Mouse (Mus musculus): ENCODE data around the gene Txnip.

Txnip gene

DNA sequence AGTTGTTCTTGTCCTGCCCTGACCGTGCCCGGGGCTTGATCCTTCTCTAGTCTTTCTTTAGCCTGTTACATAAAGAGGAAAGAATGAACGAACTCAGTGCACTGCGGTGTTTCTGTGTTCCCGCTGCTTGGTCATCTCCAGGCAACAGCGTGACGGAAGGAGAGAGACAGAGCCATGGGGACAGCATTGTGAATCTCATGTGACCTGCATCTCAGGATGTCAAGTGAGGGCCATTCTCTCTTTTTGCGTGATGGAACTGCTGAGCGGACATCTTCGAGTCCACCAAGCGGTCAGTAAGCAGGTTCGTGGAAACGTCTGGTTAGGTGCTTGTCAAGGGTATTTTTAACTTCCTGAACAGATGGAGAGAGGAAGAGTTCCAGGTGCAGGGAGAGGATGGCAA is 11.7 kb downstream of the Txnip start:
- DNase-seq (ENCODE audit: low spot score) = no peak

DNA sequence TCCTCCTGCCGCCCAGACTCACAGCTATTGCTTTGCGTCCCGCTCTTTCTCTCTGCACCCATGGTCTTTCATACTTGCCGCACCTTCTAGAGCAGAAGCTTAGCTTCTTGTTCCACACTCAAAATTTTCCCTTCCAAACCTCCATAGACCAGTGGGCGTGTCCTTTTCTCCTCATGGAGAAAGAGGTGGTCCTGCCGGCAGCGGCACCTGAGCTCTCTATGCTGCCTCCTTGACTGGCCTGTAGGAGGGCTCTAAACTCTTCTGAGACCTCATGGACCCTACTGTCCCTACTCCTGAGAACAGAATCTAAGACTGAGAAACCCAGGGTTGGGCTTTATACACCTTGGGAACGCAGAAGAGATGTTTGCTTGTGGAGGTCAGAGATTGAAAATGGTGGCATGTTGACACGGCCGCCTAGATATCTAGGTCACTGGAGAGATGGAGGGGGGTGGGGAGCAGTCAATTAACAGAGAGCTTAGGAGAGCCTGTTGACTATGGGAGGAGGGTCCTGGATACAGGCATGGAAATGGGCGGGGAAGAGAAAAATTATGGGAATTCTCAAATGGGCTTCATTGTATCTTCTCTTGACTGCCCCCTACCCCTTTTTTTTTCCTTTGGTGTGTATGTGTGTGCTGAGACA is 12.3 kb downstream of the Txnip start:
- no peak for DNase-seq (ENCODE audit: low spot score)

DNA sequence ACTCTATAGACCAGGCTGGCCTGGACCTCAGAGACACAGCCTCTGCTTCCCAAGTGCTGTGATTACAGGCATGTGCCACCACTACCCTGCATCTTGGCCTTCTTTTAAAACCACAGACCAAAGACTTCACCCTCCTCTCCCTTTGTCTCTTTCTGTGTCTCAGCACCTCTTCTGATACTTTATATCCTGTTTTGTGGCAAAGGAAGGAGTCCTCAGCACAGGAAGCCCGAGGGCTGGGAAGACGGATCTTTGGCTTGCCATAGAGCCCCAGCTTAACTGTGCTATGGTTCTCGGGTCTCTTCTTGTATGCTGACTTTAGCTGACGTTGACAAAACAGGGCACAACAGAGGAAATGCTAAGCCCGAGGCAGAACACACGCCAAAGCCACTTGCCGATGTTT is 12.9 kb downstream of the Txnip start:
- DNase-seq (ENCODE audit: low spot score) = no peak

DNA sequence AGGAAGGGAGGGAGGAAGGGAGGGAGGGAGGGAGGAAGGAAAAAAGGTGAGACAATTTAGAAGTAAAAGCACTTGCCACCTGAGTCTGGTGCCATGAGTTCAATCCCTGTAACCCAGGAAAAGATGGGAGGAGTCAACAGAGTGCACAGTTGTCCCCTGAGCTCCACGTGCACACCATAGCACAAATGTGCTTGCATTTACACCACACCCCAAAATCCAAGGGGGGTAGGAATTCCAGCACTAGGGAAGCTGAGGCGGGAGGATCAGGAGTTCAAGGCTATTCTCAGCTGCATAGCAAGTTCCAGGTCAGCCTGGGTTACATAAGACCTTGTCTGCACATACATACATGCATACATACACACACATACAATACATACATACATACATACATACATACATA is 13.6 kb downstream of the Txnip start:
- no peak for DNase-seq (ENCODE audit: low spot score)

DNA sequence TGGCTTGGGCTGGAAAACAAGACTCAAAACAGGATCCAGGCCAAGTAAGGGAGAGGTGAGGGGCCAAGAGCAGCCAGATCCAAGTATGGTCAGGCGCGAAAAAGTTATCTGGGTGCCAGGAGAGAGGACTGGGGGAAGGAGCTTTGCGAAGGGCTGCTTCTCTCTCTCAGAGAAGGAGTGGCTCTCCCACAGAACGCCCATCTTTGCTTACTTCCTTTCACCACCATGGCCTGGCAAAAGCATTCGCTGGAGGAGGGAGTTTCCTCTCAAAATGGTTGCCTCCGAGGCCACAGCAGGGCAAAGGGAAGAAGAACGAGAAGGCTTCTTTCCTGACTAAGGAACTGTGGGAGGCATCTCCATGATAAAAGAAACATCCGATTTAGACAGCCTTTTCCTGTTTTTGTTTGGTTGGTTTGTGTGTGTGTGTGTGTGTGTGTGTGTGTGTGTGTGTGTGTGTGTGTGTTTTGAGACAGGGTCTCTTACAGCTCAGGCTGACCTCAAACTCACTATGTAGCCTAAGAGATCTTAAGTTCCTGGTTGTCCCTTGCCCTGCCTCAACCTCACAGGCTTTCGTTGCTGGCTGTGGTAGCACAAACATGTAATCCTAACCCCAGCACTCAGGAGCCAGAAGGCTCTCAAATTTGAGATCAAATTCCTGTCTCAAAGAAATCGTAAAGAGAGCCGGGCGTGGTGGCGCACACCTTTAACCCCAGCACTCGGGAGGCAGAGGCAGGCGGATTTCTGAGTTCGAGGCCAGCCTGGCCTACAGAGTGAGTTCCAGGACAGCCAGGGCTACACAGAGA is 14.3 kb downstream of the Txnip start:
- DNase-seq (ENCODE audit: low spot score) = no peak

DNA sequence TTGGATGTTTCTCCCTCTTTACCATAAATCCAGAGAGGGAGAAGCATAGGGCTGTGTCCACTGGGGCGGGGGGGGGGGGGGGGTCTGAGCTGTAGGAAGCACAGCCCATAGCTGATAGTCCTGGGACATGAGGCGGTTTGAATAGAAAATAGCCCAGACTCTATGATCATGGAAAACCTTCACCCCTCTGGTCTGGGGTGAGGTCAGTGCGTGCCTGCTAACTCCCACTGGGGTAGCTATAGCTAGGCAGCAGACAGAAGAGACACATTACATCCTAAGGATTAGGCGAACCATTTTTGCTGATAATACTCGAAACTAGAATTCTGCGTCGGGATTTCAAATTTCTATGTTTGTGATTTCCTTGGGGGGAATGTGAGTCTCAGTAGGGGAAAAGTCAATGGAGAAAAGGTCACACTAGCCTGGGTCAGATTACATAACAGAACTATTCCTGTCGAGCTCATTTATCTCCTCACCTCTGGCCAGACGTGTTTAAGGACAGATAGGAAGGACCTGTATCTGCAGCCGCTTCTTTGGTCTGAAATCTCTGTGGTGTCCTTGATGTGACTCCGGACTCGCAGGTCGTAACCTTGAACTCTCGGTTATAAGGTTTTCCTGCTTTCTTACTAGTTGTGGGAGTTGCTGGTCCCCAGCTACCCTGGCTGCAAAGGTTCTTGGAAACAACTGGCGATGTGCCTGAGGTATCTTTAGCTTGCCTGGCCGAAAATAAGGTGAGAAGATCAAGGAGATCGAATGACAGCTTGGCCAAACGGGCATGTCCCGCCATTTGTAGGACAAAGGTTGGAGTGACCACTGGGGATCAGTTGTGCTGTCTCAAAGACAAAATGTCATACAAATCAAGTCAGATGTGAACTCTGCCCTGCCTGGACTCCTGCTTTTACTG is 16.1 kb downstream of the Txnip start:
- no peak for DNase-seq (ENCODE audit: low spot score)

DNA sequence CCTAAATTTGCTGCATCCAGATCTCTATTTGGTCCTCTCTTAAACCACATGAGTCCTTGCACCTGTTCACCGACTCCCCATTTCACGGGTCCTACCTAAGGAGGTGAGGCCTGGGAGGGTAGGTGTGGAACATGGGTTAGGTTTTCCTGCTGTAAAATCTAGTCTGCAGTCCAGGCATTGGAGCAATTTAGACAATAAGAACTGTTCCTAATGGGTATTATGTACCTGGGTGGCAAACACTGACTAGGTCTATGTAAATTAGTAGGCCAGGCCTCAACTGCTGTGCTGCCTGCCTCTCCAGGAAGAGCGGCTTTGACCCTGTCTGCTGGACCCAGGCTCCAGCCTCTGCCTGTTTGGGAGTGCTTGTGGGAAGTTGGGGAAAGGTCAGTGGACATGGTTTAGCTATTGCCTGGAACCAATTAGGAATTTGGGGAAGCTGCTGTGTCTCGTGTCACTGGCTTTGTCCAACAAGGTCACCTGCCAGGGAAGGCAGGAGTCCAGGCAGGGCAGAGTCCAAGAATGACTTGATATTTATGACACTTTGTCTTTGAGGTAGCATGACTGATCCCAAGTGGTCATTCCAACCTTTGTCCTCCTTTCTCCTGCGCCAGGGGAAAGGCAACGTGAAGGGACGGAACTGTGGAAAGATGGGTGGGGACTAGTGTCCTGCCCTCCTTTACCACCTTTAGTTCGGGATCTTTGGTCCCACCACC is 17.7 kb downstream of the Txnip start:
- DNase-seq (ENCODE audit: low spot score) = no peak

DNA sequence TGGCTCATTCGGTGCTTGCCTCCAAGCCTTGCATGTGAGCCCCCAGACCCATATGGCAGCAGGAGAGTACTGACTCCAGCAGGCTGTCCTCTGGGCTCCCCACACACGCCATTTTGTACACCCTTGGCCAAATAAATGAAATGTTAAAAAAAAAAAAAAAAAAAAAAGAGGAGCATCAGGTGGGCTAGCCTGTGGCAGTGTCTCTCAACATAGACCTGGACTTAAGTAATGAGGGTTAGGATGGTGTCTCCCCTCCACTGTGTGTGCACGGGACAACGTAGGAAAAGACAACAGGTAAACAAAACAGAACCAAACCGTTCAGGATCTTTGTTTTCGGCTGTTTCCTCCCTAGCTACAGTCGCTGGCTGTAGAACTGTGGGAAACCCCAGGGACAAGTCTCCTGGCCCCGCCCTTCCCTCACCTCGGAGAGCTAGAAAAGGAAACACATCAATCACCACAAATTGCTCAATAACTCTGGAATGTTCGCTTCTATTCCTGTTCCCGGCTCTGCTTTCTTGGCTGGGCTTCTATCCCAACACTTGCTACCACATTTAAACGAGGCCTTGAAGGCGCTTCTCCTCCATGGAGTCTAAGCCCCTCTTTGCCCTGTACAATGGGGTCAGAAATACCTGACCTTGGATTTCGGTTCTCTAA is 18.4 kb downstream of the Txnip start:
- DNase-seq (ENCODE audit: low spot score) = peak; percentile 46

DNA sequence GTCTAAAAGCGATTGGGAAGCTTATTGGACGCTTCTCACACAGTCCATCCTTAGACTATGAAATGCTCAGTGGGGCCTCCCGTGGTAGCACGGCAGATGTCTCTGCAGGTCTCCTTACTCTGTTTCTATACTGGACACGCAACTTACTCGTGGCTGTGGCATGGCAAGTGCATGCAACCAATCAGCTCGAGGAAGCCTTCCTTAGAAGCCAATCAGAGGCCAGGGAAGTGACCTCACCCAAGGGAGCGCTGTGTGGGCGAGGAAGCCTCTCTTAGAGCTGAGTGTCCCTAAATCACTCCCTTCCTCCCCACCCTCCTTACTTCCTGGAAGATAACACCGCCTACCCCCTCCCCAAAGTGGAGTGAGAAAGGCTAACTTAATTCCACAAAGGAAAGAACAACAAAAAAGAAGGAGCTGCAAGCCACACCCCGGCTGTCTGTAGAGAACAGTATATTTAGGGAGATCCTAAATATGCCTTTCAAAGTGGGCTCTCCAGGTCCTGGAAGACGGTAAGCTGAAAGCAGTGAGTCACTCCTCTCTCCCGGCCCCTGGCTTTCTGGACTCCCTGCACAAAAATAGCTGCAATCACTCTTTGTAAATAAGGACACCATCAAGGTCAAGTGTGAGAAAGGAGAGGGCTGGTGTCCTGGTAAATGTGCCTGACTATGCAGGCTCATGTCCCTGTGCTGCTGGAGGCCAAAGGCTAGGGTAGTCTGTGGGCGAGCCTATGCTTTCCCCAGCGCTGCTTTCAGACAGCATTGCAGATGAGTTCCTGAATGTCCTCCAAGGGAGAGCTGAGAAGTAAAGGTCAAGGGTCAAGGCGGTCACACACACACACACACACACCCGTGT is 19.2 kb downstream of the Txnip start, which contains the start of gene Gm16253:
Gene Gm16253, plus strand, starts transcription at position 295 of the 852 bp plus-strand sequence.
- peak; percentile 90 for DNase-seq (ENCODE audit: low spot score)

DNA sequence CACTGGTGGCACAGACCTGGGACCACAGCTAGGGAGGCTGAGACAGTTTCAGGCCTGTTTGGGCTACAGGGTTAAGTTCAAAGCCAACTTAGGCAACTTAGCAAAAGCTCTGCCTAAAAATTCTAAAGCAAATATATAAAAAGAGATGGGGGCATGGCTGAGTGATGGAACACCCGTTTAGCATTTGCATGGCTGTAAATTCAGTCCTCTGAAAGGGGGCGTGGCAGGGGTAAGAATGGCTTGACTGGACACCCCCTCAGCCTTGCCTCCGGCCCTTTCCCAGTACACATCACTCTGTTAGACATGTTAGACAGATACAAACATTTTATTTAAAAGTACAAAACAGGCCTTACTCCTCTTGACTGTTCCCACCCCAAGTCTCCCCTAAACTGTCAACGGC is 19.8 kb downstream of the Txnip start:
- no peak for DNase-seq (ENCODE audit: low spot score)

DNA sequence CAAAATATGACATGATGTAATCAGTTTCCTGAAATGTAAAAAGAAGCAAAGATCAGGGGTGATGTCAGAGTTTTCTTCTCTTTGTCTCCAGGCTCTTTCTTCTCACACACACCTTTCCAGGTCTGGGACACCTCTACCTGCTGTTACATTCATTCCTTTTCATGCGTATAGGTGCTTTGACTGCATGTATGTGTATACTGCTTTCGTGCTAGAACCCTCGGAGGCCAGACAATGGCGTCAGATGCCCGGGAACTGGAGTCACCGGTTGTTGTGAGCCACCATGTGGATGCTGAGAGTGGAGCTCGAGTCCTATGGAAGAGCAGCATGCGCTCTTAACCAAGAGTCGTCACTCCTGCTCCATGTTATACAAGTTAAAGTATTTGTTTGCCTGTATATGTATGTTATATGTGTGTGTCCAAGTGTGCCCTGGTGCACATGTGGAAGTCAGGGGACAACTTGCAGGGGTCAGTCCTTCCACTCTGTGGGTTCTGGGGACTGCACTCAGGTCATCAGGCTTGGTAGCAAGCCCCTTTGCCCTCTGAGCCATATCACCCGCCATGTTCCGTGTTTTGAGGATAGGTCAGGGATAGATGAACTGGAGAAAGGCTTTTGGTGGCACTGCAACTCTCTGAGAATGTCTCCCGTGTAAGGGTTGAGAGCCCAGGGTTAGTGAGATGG is 20.9 kb downstream of the Txnip start:
- DNase-seq (ENCODE audit: low spot score) = no peak

DNA sequence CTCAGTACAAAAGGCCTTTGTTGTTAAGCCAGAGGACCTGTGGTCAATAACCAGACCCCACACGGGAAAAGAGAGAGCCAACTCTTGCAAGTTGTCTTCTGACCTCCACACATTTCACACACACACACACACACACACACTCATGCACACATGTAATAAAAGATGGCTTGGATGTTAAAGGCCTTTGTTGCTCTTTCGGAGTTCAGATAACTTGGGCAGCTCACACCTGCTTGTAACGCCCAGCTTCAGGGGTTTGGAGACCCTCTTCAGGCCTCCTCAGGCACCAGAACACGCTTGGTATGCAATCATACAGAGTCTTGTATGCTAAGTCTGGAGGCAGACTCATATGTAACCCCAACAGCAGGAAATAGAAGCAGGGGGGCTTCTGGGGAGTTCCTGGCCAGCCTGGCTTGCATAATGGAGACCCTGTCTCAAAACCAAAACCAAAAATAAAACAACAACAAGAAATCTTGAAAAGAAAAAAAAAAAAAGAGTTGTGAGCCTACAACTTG is 21.5 kb downstream of the Txnip start:
- no peak for DNase-seq (ENCODE audit: low spot score)

DNA sequence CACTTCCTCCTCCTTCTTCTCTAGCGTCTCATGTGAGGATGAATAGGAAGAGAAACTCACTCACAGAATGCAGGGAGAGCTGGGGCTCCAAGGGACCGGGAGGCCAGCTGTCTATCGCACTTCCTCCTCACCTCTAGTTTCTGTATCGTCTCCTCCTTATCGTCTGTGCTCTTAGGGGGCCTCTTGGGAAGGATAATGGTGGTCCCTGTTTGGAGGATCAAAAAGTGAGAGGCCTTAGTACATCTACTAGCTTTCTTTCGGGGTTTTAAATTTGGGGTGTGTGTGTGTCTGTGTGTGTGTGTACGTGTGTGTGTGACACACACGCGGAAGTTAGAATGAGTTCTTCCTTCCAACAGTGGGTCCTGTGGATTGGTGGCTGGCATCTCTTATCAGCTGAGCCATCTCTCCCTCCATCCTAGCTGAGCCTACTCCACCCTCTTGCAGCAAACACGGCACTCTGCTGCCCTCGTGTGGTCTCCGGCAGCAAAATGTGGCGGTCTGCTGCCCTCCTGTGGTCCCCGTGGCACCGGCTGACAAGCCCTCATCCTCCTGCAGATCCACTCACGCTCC is 22.2 kb downstream of the Txnip start:
- peak; percentile 92 for DNase-seq (ENCODE audit: low spot score)

DNA sequence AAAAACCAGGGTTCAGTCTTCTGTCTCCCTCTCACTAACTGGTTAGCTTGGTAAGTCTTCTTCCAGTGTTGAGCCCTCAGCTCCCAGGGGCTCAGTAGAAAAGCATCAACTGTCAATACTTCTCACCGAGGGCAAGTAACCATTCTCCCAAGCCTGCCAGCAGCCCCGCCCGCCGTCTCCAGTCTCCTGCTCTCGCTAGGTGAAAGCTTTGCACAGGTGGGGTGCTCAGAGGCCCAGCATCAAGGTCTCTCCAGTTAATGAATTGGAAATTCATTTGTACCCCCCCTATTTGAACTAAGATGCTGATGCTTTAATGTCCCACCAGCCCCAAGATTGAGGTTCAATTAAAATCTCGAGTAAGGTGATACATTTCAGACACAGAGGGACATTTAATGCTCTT is 23.4 kb downstream of the Txnip start:
- DNase-seq (ENCODE audit: low spot score) = no peak

DNA sequence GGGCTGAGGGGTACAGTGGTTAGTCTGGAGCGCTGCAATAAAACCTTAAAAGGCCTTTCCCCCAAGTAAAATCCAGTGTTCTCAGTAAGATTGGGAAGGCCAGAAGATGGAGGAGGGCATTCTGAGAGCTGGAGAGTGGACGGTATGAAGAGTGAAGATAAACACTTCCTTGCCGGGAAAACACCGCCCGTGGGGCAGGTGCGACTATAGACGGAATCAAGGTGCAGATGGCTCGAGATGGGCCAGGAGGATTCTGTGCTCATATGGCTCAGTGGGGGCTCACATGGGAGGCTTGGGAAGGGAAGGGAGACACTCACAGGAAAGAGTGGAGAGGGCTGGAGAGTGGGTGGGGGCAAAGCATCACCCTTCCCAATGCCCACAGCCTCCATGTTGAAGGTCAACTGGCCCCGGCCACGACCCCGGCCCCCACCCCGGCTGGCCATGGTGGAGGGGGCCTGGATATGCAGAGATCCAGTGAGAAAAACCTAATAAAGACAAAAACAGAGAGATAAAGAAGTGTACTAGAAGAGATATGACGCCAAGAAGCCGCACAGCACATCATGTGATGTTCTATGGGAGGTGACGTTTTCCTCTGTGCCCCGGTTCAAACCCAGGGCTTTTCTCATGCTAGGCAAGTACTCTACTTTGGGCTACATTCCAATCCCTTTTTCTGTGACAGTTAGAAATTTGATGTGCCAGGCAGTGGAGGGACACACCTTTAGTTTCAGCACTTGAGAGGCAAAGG is 24.2 kb downstream of the Txnip start:
- no peak for DNase-seq (ENCODE audit: low spot score)

DNA sequence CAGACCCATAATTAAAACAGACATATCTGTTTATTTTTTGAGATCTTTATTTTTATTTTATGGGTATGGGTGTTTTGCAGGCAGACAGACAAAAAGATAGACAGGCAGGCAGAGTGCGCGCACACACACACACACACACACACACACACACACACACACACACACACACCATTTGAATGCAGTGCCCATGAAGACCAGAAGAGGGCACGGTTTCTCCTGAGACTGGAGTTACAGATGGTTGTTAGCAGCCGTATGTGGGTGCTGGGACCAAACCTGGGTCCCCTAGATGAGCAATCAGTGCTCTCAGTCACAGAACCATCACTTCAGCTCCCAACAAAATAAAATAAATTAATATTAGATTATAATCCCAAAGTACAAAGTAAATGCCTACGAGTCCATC is 25.6 kb downstream of the Txnip start:
- no peak for DNase-seq (ENCODE audit: low spot score)

DNA sequence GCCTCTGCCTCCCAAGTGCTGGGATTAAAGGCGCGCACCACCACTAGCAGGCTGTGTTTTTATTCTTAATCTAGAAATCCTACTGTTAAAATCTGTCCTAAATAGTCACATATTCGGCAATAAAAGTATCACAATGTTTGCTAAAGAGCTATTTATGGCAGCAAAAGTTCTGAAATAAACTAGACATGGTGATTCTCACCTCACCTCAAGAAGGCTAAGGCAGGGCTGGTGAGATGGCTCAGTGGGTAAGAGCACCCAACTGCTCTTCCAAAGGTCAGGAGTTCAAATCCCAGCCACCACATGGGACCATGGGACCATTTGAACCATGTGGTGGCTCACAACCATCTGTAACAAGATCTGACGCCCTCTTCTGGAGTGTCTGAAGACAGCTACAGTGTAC is 32.9 kb downstream of the Txnip start:
- DNase-seq (ENCODE audit: low spot score) = no peak

DNA sequence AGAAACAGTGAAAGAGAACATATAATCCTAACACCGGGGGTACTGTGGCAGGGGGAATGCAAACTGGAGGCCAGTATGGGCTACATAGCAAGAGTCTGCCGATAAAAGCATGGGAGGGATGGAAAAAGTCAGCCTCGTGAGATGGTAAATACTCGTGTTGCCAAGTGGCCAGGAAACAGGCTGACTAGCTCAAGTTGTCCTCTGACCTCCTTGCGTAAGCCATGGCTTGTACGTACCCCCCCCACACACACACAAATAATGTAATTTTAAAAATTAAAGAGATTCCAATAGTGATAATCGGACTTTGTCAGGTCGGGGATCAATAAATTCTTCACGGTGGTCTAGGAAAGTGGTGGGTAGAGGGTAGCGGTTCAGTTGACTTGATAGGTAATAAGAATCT is 35.6 kb downstream of the Txnip start:
- DNase-seq (ENCODE audit: low spot score) = peak; percentile 25

Measured in c-Kit-positive CD71-positive TER-119-positive erythroid progenitor cells, embryonic 14.5 days (primary cell).